Mouse (Mus musculus) kidney, adult 2 months (tissue): Measurements from ENCODE around the gene Best2.

Source experiments
- CTCF ChIP-seq: fragments of 200-500 bp; conservative IDR thresholded peaks from 2 replicates; pipeline ENCODE4 v1.5.1; 2011; ENCODE audit warnings: low read depth, mild to moderate bottlenecking, control low read depth, low read length, moderate library complexity, mixed read lengths; ENCODE audit not compliant: insufficient read depth, insufficient read length
- POLR2A ChIP-seq: fragments of 200-500 bp; IDR thresholded peaks from one replicate; pipeline ENCODE4 v1.6.1; 2011; ENCODE audit warnings: low read depth, low read length, control low read depth

GRCm38 (mm10) chr8:85027922-85028321, 13.6 kb upstream of the Best2 start:
- TF ChIP-seq CTCF (no peak), POLR2A (no peak)
